Mouse (Mus musculus) liver, embryonic 16.5 days (tissue): ENCODE measurements around the gene Ovol3. TPM values are rescaled to one million over a fixed set of nuclear protein-coding genes. Genes with fewer than 3 reads are reported as not detected.
"Not testable (repeated sequence)": the region's sequence is repeated elsewhere in the genome, so short reads cannot be mapped to it uniquely, and the experiment has no call there.

ENCODE experiments used
- ATAC-seq: fragments of 200-750 bp; cut with Nextera tagmentation; 2 replicates; pipeline ENCODE4 v1.8.0; 2017; ENCODE audit warnings: low read depth, mild to moderate bottlenecking, moderate number of reproducible peaks, moderate library complexity
- H3K27ac ChIP-seq: fragments of 300-500 bp; sonication (generic); 2 replicates; pipeline ENCODE4 v1.5.1; 2014; ENCODE audit warnings: mild to moderate bottlenecking, low read length
- H3K27me3 ChIP-seq: fragments of 300-500 bp; sonication (generic); 2 replicates; pipeline ENCODE4 v1.6.1; 2014; ENCODE audit warnings: low read depth, low read length, mixed read lengths; ENCODE audit not compliant: control insufficient read depth, insufficient read depth
- H3K36me3 ChIP-seq: fragments of 300-500 bp; sonication (generic); 2 replicates; pipeline ENCODE4 v1.6.1; 2014; ENCODE audit warnings: mild to moderate bottlenecking; ENCODE audit not compliant: control insufficient read depth, insufficient read depth
- H3K4me1 ChIP-seq: fragments of 300-500 bp; sonication (generic); 2 replicates; pipeline ENCODE4 v1.6.1; 2014; ENCODE audit warnings: low read depth, low read length, mixed read lengths; ENCODE audit not compliant: control insufficient read depth
- H3K4me2 ChIP-seq: fragments of 300-500 bp; sonication (generic); 2 replicates; pipeline ENCODE4 v1.6.1; 2014; ENCODE audit warnings: low read depth, low read length, mixed read lengths
- H3K4me3 ChIP-seq: fragments of 300-500 bp; sonication (generic); 2 replicates; pipeline ENCODE4 v1.5.1; 2014; ENCODE audit warnings: low read depth, mild to moderate bottlenecking, low read length
- H3K9ac ChIP-seq: fragments of 300-500 bp; sonication (generic); 2 replicates; pipeline ENCODE4 v1.6.1; 2014; ENCODE audit warnings: low read depth, low read length
- H3K9me3 ChIP-seq: fragments of 300-500 bp; sonication (generic); replicated peaks from 2 replicates; pipeline ENCODE4 v1.6.1; 2016; ENCODE audit warnings: low read length; ENCODE audit not compliant: control insufficient read depth
- WGBS: fragments of 180-500 bp; shearing (Covaris S2); extraction: QIAGEN DNeasy Blood & Tissue Kit; methylation state at CpG from one replicate; pipeline ENCODE4 v1.1.7; 2014; ENCODE audit not compliant: insufficient replicate concordance; 5-methylcytosine and 5-hydroxymethylcytosine counted together
- polyA plus RNA-seq: library from polyadenylated mRNA; unstranded; fragments of >200 nt; fragmentation: Nextera tagmentation; extraction: Ambion mirVana; gene quantifications from 2 replicates; pipeline ENCODE4 v1.2.1, GENCODE M21; 2015

Ovol3 gene
- polyA plus RNA-seq, 1 experiment from 2014 or later, result not detected

- no peak overlapping the region for H3K4me2 ChIP-seq
- no peaks in the 10 kb centered on the region for H3K4me1 ChIP-seq
- H3K36me3 ChIP-seq, result peaks cover 15% of the 10 kb centered on the region
- no peak overlapping the region for H3K27ac ChIP-seq
- no peak overlapping the region for H3K4me3 ChIP-seq
- H3K27me3 ChIP-seq, result no peaks in the 10 kb centered on the region
- ATAC-seq, result no peak
- no peak overlapping the region for H3K9ac ChIP-seq
- 86% methylated on average over 3 of the region's 3 CpGs for WGBS
- no peaks in the 10 kb centered on the region for H3K9me3 ChIP-seq
Observed at GRCm38 (mm10) chr7:30266780-30267179, 31.3 kb upstream of the Ovol3 start.

GRCm38 (mm10) chr7:30265935-30266334 lies 30.4 kb upstream of the Ovol3 start:
- Histone ChIP-seq H3K4me3 (no peak overlapping the region), H3K36me3 (peaks cover 23% of the 10 kb centered on the region), H3K27ac (no peak overlapping the region), H3K4me2 (no peak overlapping the region), H3K9ac (no peak overlapping the region), H3K4me1 (no peaks in the 10 kb centered on the region), H3K27me3 (no peaks in the 10 kb centered on the region), H3K9me3 (no peaks in the 10 kb centered on the region)
- ATAC-seq, result no peak
- WGBS, result 82% methylated on average over 7 of the region's 7 CpGs

GRCm38 (mm10) chr7:30265531-30265930 lies 30.0 kb upstream of the Ovol3 start:
- Histone ChIP-seq H3K9ac (no peak overlapping the region), H3K4me1 (no peaks in the 10 kb centered on the region), H3K27ac (no peak overlapping the region), H3K27me3 (no peaks in the 10 kb centered on the region), H3K4me2 (no peak overlapping the region), H3K36me3 (peaks cover 21% of the 10 kb centered on the region), H3K4me3 (no peak overlapping the region), H3K9me3 (no peaks in the 10 kb centered on the region)
- 78% methylated on average over 5 of the region's 5 CpGs for WGBS
- ATAC-seq, result no peak

GRCm38 (mm10) chr7:30265041-30265440 lies 29.5 kb upstream of the Ovol3 start:
- ATAC-seq, result no peak
- H3K4me3 ChIP-seq, result no peak overlapping the region
- peaks cover 19% of the 10 kb centered on the region for H3K36me3 ChIP-seq
- H3K4me1 ChIP-seq, result no peaks in the 10 kb centered on the region
- H3K9me3 ChIP-seq, result no peaks in the 10 kb centered on the region
- no peak overlapping the region for H3K9ac ChIP-seq
- no peak overlapping the region for H3K4me2 ChIP-seq
- 48% methylated on average over 2 of the region's 2 CpGs for WGBS
- no peaks in the 10 kb centered on the region for H3K27me3 ChIP-seq
- no peak overlapping the region for H3K27ac ChIP-seq

GRCm38 (mm10) chr7:30251956-30252954 lies 16.7 kb upstream of the Ovol3 start:
- Histone ChIP-seq H3K4me1 (no peaks in the 10 kb centered on the region), H3K9ac (no peak overlapping the region), H3K4me3 (no peak overlapping the region), H3K9me3 (no peaks in the 10 kb centered on the region), H3K4me2 (no peak overlapping the region), H3K27ac (no peak overlapping the region), H3K36me3 (peaks cover 4% of the 10 kb centered on the region; the same call in 1 of the 2 replicates), H3K27me3 (no peaks in the 10 kb centered on the region)
- 69% methylated on average over 12 of the region's 12 CpGs for WGBS
- ATAC-seq, result no peak; the same call in 1 of the 2 replicates

- H3K4me1 ChIP-seq, H3K4me2 ChIP-seq, H3K9me3 ChIP-seq, H3K27ac ChIP-seq, H3K4me3 ChIP-seq, H3K36me3 ChIP-seq, H3K27me3 ChIP-seq, H3K9ac ChIP-seq, ATAC-seq: not testable (repeated sequence)
- 60% methylated on average over 3 of the region's 3 CpGs for whole genome bisulfite sequencing
Observed at GRCm38 (mm10) chr7:30237374-30237773, 1.8 kb upstream of the Ovol3 start.

- WGBS, result 65% methylated on average over 8 of the region's 8 CpGs
- H3K27ac ChIP-seq, result no peak overlapping the region
- ATAC-seq, result no peak
- H3K27me3 ChIP-seq, result no peaks in the 10 kb centered on the region
- H3K9me3 ChIP-seq, result no peaks in the 10 kb centered on the region
- no peak overlapping the region for H3K4me2 ChIP-seq
- H3K36me3 ChIP-seq, result no peaks in the 10 kb centered on the region
- no peak overlapping the region for H3K4me3 ChIP-seq
- H3K9ac ChIP-seq, result no peak overlapping the region
- peaks cover 16% of the 10 kb centered on the region for H3K4me1 ChIP-seq
Observed at GRCm38 (mm10) chr7:30235091-30235490, 434 bp downstream of the Ovol3 start.

- no peak overlapping the region for H3K4me3 ChIP-seq
- H3K9ac ChIP-seq, result no peak overlapping the region
- no peak overlapping the region for H3K27ac ChIP-seq
- no peaks in the 10 kb centered on the region for H3K36me3 ChIP-seq
- H3K27me3 ChIP-seq, result no peaks in the 10 kb centered on the region
- no peak overlapping the region for H3K4me2 ChIP-seq
- no peak for ATAC-seq
- peaks cover 16% of the 10 kb centered on the region for H3K4me1 ChIP-seq
- H3K9me3 ChIP-seq, result no peaks in the 10 kb centered on the region
- 84% methylated on average over 15 of the region's 15 CpGs for WGBS
Observed at GRCm38 (mm10) chr7:30234276-30234858, 1.2 kb downstream of the Ovol3 start.

GRCm38 (mm10) chr7:30233387-30233786 lies 2.1 kb downstream of the Ovol3 start:
- no peak for ATAC-seq
- 81% methylated on average over 20 of the region's 20 CpGs for WGBS
- peaks cover 16% of the 10 kb centered on the region for H3K4me1 ChIP-seq
- no peaks in the 10 kb centered on the region for H3K9me3 ChIP-seq
- H3K36me3 ChIP-seq, result no peaks in the 10 kb centered on the region
- no peak overlapping the region for H3K4me3 ChIP-seq
- no peaks in the 10 kb centered on the region for H3K27me3 ChIP-seq
- H3K9ac ChIP-seq, result no peak overlapping the region
- H3K27ac ChIP-seq, result no peak overlapping the region
- peak overlapping the region; percentile 84; the same call in 1 of the 2 replicates for H3K4me2 ChIP-seq
